Mouse (Mus musculus): ENCODE measurements around the gene Mef2c. TPM values are rescaled to one million over a fixed set of nuclear protein-coding genes. Genes with fewer than 3 reads are reported as not detected.

Mef2c gene
- total and polyA plus RNA-seq, 3 experiments: 99.9 to 159 (median 107) TPM

GRCm38 (mm10) chr13:83459600-83459999, 44.2 kb upstream of the Mef2c start:
- dilution Hi-C loops (cut with MboI; ENCODE audit: extremely low pct_ligation_motif_present, extremely low pct_unique_long_range_greater_than_20kb, low sequenced_read_pairs) (no loop called here), in situ Hi-C loops (cut with MboI; ENCODE audit: low pct_ligation_motif_present, low pct_unique_long_range_greater_than_20kb, low sequenced_read_pairs) (no loop called here)
- no peaks in the 10 kb centered on the region for H3K79me2 ChIP-seq (replicated peaks; ENCODE audit: control insufficient read depth, extremely low read depth, insufficient read depth, poor library complexity, severe bottlenecking)
- no peak overlapping the region for H3K9ac ChIP-seq (ENCODE audit: insufficient read depth, low read depth)
- H3K4me1 ChIP-seq (ENCODE audit: control insufficient read depth in 1 of 2, insufficient read depth in 2 of 2): peaks cover 0 to 3% of the 10 kb centered on the region in 2 experiments; a peak in 1 of 4 replicates
- no peaks in the 10 kb centered on the region for H3K9me3 ChIP-seq (replicated peaks; ENCODE audit: low read length)
- H3K36me3 ChIP-seq (replicated peaks in 1 of 2; ENCODE audit: control insufficient read depth in 1 of 2, insufficient read depth in 1 of 2, low read length in 1 of 2): no peaks in the 10 kb centered on the region
- no peak for DNase-seq (ENCODE audit: extremely low read depth)
- no peak overlapping the region for H3K27ac ChIP-seq (ENCODE audit: insufficient read depth, low read depth)
- H3K4me2 ChIP-seq (ENCODE audit: insufficient read depth, low read depth, poor library complexity, severe bottlenecking): no peak overlapping the region
- TF ChIP-seq USF1 (IDR thresholded peaks at IDR 0.05; ENCODE audit: low read depth, low read length): no peak
- no peak for TF ChIP-seq IRF4 (IDR thresholded peaks at IDR 0.05; ENCODE audit: low read depth, low read length)
- H3K27me3 ChIP-seq (replicated peaks): no peaks in the 10 kb centered on the region
- no peak overlapping the region for H3K4me3 ChIP-seq (replicated peaks in 1 of 3; ENCODE audit: low read depth in 2 of 3, low read length in 2 of 3, poor library complexity in 1 of 3)

- H3K9me3 ChIP-seq (replicated peaks; ENCODE audit: low read length): no peaks in the 10 kb centered on the region
- TF ChIP-seq JUND (conservative IDR thresholded peaks at IDR 0.05; ENCODE audit: low read depth, low read length) (no peak), MAX (IDR thresholded peaks at IDR 0.05; ENCODE audit: low read length) (no peak), MYC (IDR thresholded peaks at IDR 0.05; ENCODE audit: low read depth, low read length) (no peak), HCFC1 (IDR thresholded peaks at IDR 0.05; ENCODE audit: low read depth, low read length) (no peak), USF1 (IDR thresholded peaks at IDR 0.05; ENCODE audit: low read depth, low read length) (no peak), ZNF384 (IDR thresholded peaks at IDR 0.05; ENCODE audit: low read depth, low read length) (no peak), TCF12 (IDR thresholded peaks at IDR 0.05; ENCODE audit: low read depth, low read length) (no peak), CHD2 (IDR thresholded peaks at IDR 0.05; ENCODE audit: low read length) (no peak), JUN (IDR thresholded peaks at IDR 0.05; ENCODE audit: insufficient read depth, low read depth, low read length) (no peak), KAT2A (IDR thresholded peaks at IDR 0.05; ENCODE audit: insufficient replicate concordance, low read length) (no peak)
- H3K9ac ChIP-seq (ENCODE audit: insufficient read depth, low read depth): no peak overlapping the region
- no peak overlapping the region for H3K27ac ChIP-seq (ENCODE audit: insufficient read depth, low read depth)
- no peak overlapping the region for H3K4me2 ChIP-seq (ENCODE audit: insufficient read depth, low read depth, poor library complexity, severe bottlenecking)
- in situ Hi-C loops (cut with MboI; ENCODE audit: low pct_ligation_motif_present, low pct_unique_long_range_greater_than_20kb, low sequenced_read_pairs) (no loop called here), dilution Hi-C loops (cut with MboI; ENCODE audit: extremely low pct_ligation_motif_present, extremely low pct_unique_long_range_greater_than_20kb, low sequenced_read_pairs) (no loop called here)
- no peaks in the 10 kb centered on the region for H3K79me2 ChIP-seq (replicated peaks; ENCODE audit: control insufficient read depth, extremely low read depth, insufficient read depth, poor library complexity, severe bottlenecking)
- peaks cover 0 to 3% of the 10 kb centered on the region in 2 experiments; a peak in 1 of 4 replicates for H3K4me1 ChIP-seq (ENCODE audit: control insufficient read depth in 1 of 2, insufficient read depth in 2 of 2)
- no peaks in the 10 kb centered on the region for H3K27me3 ChIP-seq (replicated peaks)
- no peak for DNase-seq (ENCODE audit: extremely low read depth)
- H3K36me3 ChIP-seq (replicated peaks in 1 of 2; ENCODE audit: control insufficient read depth in 1 of 2, insufficient read depth in 1 of 2, low read length in 1 of 2): no peaks in the 10 kb centered on the region
- no peak overlapping the region for H3K4me3 ChIP-seq (replicated peaks in 1 of 3; ENCODE audit: low read depth in 2 of 3, low read length in 2 of 3, poor library complexity in 1 of 3)
Measured at GRCm38 (mm10) chr13:83460620-83461019, 43.2 kb upstream of the Mef2c start.

GRCm38 (mm10) chr13:83461556-83461955, 42.3 kb upstream of the Mef2c start:
- no peak overlapping the region for H3K9ac ChIP-seq (ENCODE audit: insufficient read depth, low read depth)
- TF ChIP-seq ETS1 (conservative IDR thresholded peaks at IDR 0.05; ENCODE audit: low read depth, low read length) (no peak), ZMIZ1 (IDR thresholded peaks at IDR 0.05; ENCODE audit: low read depth, low read length) (no peak), EP300 (IDR thresholded peaks at IDR 0.05; ENCODE audit: low read length) (no peak), BHLHE40 (IDR thresholded peaks at IDR 0.05; ENCODE audit: low read depth, low read length) (no peak), POLR2AphosphoS2 (IDR thresholded peaks at IDR 0.05; ENCODE audit: low read depth, low read length) (no peak), MXI1 (IDR thresholded peaks at IDR 0.05; ENCODE audit: low read depth, low read length) (no peak), IRF4 (IDR thresholded peaks at IDR 0.05; ENCODE audit: low read depth, low read length) (no peak), CTCF (conservative IDR thresholded peaks at IDR 0.05 in 1 of 2, IDR thresholded peaks at IDR 0.05 in 1 of 2; ENCODE audit: low read depth in 2 of 2, low read length in 2 of 2) (no peak), SIN3A (IDR thresholded peaks at IDR 0.05; ENCODE audit: low read length) (no peak), MEF2A (IDR thresholded peaks at IDR 0.05; ENCODE audit: borderline replicate concordance, low read depth, low read length) (no peak), MAFK (IDR thresholded peaks at IDR 0.05; ENCODE audit: insufficient replicate concordance, low read length) (no peak), TCF12 (IDR thresholded peaks at IDR 0.05; ENCODE audit: low read depth, low read length) (no peak), USF2 (conservative IDR thresholded peaks at IDR 0.05; ENCODE audit: low read depth, low read length) (no peak)
- H3K4me3 ChIP-seq (replicated peaks in 1 of 3; ENCODE audit: low read depth in 2 of 3, low read length in 2 of 3, poor library complexity in 1 of 3): no peak overlapping the region
- H3K4me1 ChIP-seq (ENCODE audit: control insufficient read depth in 1 of 2, insufficient read depth in 2 of 2): peaks cover 0 to 3% of the 10 kb centered on the region in 2 experiments; a peak in 1 of 4 replicates
- in situ Hi-C loops (cut with MboI; ENCODE audit: low pct_ligation_motif_present, low pct_unique_long_range_greater_than_20kb, low sequenced_read_pairs): no loop called here
- H3K27ac ChIP-seq (ENCODE audit: insufficient read depth, low read depth): no peak overlapping the region
- dilution Hi-C loops (cut with MboI; ENCODE audit: extremely low pct_ligation_motif_present, extremely low pct_unique_long_range_greater_than_20kb, low sequenced_read_pairs): no loop called here
- no peaks in the 10 kb centered on the region for H3K36me3 ChIP-seq (replicated peaks in 1 of 2; ENCODE audit: control insufficient read depth in 1 of 2, insufficient read depth in 1 of 2, low read length in 1 of 2)
- DNase-seq (ENCODE audit: extremely low read depth): no peak
- no peaks in the 10 kb centered on the region for H3K9me3 ChIP-seq (replicated peaks; ENCODE audit: low read length)
- H3K79me2 ChIP-seq (replicated peaks; ENCODE audit: control insufficient read depth, extremely low read depth, insufficient read depth, poor library complexity, severe bottlenecking): no peaks in the 10 kb centered on the region
- no peak overlapping the region for H3K4me2 ChIP-seq (ENCODE audit: insufficient read depth, low read depth, poor library complexity, severe bottlenecking)
- no peaks in the 10 kb centered on the region for H3K27me3 ChIP-seq (replicated peaks)

All from CH12.LX (cell line).